Mouse (Mus musculus): ENCODE results near the gene Ccdc155. TPM values are rescaled to one million over a fixed set of nuclear protein-coding genes. Genes with fewer than 3 reads are reported as not detected.
A peak's percentile ranks its signal among the peaks of the same experiment; 100 is the strongest.
"Not testable (repeated sequence)": the region's sequence is repeated elsewhere in the genome, so short reads cannot be mapped to it uniquely, and the experiment has no call there.

The Ccdc155 gene
- polyA plus RNA-seq, 1 experiment from 2014 or later = 1.7 TPM

- H3K9ac ChIP-seq (replicated peaks) = 0 out of 2 replicates have a peak overlapping the region, but pooled peaks have one; percentile 37
- peaks cover 14% of the 10 kb centered on the region for H3K9me3 ChIP-seq
- no peaks in the 10 kb centered on the region for H3K36me3 ChIP-seq
- no peak overlapping the region for H3K4me2 ChIP-seq
- H3K27me3 ChIP-seq = peaks cover 97% of the 10 kb centered on the region
- no peak for ATAC-seq (ENCODE audit: insufficient number of reproducible peaks, insufficient read depth, low FRiP score, low TSS enrichment, low read depth)
- H3K27ac ChIP-seq = no peak overlapping the region
- H3K4me1 ChIP-seq (replicated peaks) = peaks cover 16% of the 10 kb centered on the region
- H3K4me3 ChIP-seq (replicated peaks) = peak overlapping the region; percentile 29; the same call in 1 of the 2 replicates
- WGBS = 4% methylated on average over 13 of the region's 13 CpGs
Measured at GRCm38 (mm10) chr7:45175398-45175797, 29.3 kb downstream of the Ccdc155 start.

- no peak overlapping the region for H3K27ac ChIP-seq
- no peaks in the 10 kb centered on the region for H3K36me3 ChIP-seq
- H3K27me3 ChIP-seq = peaks cover 97% of the 10 kb centered on the region
- ATAC-seq (ENCODE audit: insufficient number of reproducible peaks, insufficient read depth, low FRiP score, low TSS enrichment, low read depth) = no peak
- peaks cover 21% of the 10 kb centered on the region for H3K9me3 ChIP-seq
- WGBS = 4% methylated on average over 28 of the region's 29 CpGs
- no peak overlapping the region for H3K9ac ChIP-seq (replicated peaks)
- peak overlapping the region; percentile 17 for H3K4me3 ChIP-seq (replicated peaks)
- peaks cover 16% of the 10 kb centered on the region for H3K4me1 ChIP-seq (replicated peaks)
- peak overlapping the region; percentile 30 for H3K4me2 ChIP-seq
Measured at GRCm38 (mm10) chr7:45174567-45175280, 30.0 kb downstream of the Ccdc155 start.

GRCm38 (mm10) chr7:45173772-45174171, 30.9 kb downstream of the Ccdc155 start:
- peaks cover 97% of the 10 kb centered on the region for H3K27me3 ChIP-seq
- H3K4me3 ChIP-seq (replicated peaks); ATAC-seq (ENCODE audit: insufficient number of reproducible peaks, insufficient read depth, low FRiP score, low TSS enrichment, low read depth); H3K9ac ChIP-seq (replicated peaks); H3K36me3 ChIP-seq; H3K4me2 ChIP-seq; H3K27ac ChIP-seq: not testable (repeated sequence)
- 64% methylated on average over 1 of the region's 1 CpGs for WGBS
- H3K9me3 ChIP-seq = peaks cover 31% of the 10 kb centered on the region
- peaks cover 16% of the 10 kb centered on the region for H3K4me1 ChIP-seq (replicated peaks)

DNA sequence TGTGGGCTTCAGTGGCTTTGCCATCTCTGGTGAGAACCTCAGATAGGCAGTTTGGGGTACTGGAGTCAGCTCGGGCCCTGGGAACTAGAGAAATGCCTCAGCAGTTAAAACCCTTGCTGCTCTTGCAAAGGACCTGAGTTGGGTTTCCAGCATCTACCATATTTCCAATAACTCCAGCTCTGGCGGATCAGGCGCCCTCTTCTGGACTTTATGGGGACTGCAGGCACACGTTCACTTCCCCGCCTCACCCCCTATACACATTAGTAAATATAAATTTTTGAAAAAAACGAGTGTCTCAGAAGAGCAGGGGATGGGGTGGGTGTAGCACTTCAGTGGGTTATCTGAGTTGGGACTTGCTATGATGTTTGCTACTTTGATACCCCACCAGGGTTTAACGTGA, 31.7 kb downstream of the Ccdc155 start:
- 55% methylated on average over 7 of the region's 7 CpGs for WGBS
- ATAC-seq (ENCODE audit: insufficient number of reproducible peaks, insufficient read depth, low FRiP score, low TSS enrichment, low read depth) = no peak
- Histone ChIP-seq H3K27me3 (peaks cover 97% of the 10 kb centered on the region), H3K9ac (replicated peaks) (no peak overlapping the region), H3K36me3 (no peaks in the 10 kb centered on the region), H3K4me2 (no peak overlapping the region), H3K4me3 (replicated peaks) (no peak overlapping the region), H3K4me1 (replicated peaks) (peaks cover 16% of the 10 kb centered on the region), H3K9me3 (peaks cover 33% of the 10 kb centered on the region), H3K27ac (no peak overlapping the region)

GRCm38 (mm10) chr7:45169495-45169894, 35.2 kb downstream of the Ccdc155 start:
- Histone ChIP-seq H3K9me3 (peaks cover 36% of the 10 kb centered on the region), H3K27ac (no peak overlapping the region), H3K9ac (replicated peaks) (no peak overlapping the region), H3K4me1 (replicated peaks) (peaks cover under 1% of the 10 kb centered on the region; the same call in 1 of the 2 replicates), H3K4me3 (replicated peaks) (no peak overlapping the region), H3K4me2 (no peak overlapping the region), H3K36me3 (no peaks in the 10 kb centered on the region), H3K27me3 (peaks cover 97% of the 10 kb centered on the region)
- WGBS = 93% methylated on average over 3 of the region's 3 CpGs
- no peak for ATAC-seq (ENCODE audit: insufficient number of reproducible peaks, insufficient read depth, low FRiP score, low TSS enrichment, low read depth)

DNA sequence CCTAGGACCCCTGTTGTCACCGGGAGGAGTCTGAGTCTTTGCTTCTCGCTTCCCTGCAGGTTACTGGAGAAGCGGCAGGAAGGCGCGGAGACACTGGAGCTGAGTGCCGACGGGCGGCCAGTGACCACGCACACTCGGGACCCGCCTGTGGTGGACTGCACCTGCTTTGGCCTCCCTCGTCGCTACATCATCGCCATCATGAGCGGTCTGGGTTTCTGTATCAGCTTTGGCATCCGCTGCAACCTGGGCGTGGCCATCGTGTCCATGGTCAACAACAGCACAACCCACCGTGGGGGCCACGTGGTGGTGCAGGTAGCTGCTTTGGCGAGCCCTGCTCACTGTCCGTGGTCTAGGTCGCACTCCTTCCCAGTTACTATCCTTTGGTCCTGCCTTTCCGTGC, 36.0 kb downstream of the Ccdc155 start:
- H3K4me1 ChIP-seq (replicated peaks) = peaks cover 5% of the 10 kb centered on the region; the same call in 1 of the 2 replicates
- H3K27me3 ChIP-seq = peaks cover 98% of the 10 kb centered on the region
- no peak overlapping the region for H3K9ac ChIP-seq (replicated peaks)
- no peak overlapping the region for H3K27ac ChIP-seq
- H3K4me2 ChIP-seq = no peak overlapping the region
- 7% methylated on average over 24 of the region's 24 CpGs for WGBS
- 0 out of 2 replicates have a peak overlapping the region, but pooled peaks have one; percentile 9 for H3K4me3 ChIP-seq (replicated peaks)
- H3K36me3 ChIP-seq = no peaks in the 10 kb centered on the region
- ATAC-seq (ENCODE audit: insufficient number of reproducible peaks, insufficient read depth, low FRiP score, low TSS enrichment, low read depth) = no peak
- H3K9me3 ChIP-seq = peaks cover 36% of the 10 kb centered on the region

- H3K9ac ChIP-seq (replicated peaks) = no peak overlapping the region
- peaks cover 34% of the 10 kb centered on the region for H3K9me3 ChIP-seq
- ATAC-seq (ENCODE audit: insufficient number of reproducible peaks, insufficient read depth, low FRiP score, low TSS enrichment, low read depth) = no peak
- no peak overlapping the region for H3K4me3 ChIP-seq (replicated peaks)
- WGBS = 4% methylated on average over 19 of the region's 19 CpGs
- H3K4me1 ChIP-seq (replicated peaks) = peaks cover 5% of the 10 kb centered on the region; the same call in 1 of the 2 replicates
- H3K36me3 ChIP-seq = no peaks in the 10 kb centered on the region
- no peak overlapping the region for H3K27ac ChIP-seq
- no peak overlapping the region for H3K4me2 ChIP-seq
- peaks cover 100% of the 10 kb centered on the region for H3K27me3 ChIP-seq
Measured at GRCm38 (mm10) chr7:45167761-45168445, 36.8 kb downstream of the Ccdc155 start.

GRCm38 (mm10) chr7:45166950-45167401, 37.7 kb downstream of the Ccdc155 start:
- WGBS = 17% methylated on average over 10 of the region's 10 CpGs
- Histone ChIP-seq H3K4me3 (replicated peaks) (no peak overlapping the region), H3K36me3 (no peaks in the 10 kb centered on the region)

DNA sequence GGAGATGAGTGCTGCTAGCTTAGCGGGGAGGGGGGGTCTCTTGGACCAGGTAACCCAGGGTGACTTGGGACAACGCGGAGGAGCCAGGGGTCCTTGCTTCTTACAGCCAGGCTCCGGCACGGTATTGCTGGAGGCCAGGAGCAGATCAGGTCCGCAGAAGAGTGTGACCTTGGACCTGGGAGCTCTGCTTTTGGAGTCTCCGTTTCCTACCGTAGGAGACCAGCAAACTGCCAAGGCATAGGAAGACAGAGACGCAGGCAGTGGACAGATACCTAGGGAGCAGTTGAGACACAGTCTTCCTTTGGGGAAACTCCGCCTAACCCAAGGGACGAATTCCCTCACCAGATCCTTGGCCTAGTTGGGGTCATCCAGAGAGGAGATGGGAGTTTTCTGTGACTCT, 39.0 kb downstream of the Ccdc155 start:
- Histone ChIP-seq H3K27me3 (peaks cover 84% of the 10 kb centered on the region), H3K4me1 (replicated peaks) (peaks cover 15% of the 10 kb centered on the region; the same call in 1 of the 2 replicates), H3K4me3 (replicated peaks) (no peak overlapping the region), H3K36me3 (peaks cover 1% of the 10 kb centered on the region; the same call in 1 of the 2 replicates), H3K9ac (replicated peaks) (no peak overlapping the region), H3K27ac (no peak overlapping the region), H3K9me3 (peaks cover 25% of the 10 kb centered on the region), H3K4me2 (no peak overlapping the region)
- 42% methylated on average over 11 of the region's 11 CpGs for WGBS
- ATAC-seq (ENCODE audit: insufficient number of reproducible peaks, insufficient read depth, low FRiP score, low TSS enrichment, low read depth) = no peak

More at GRCm38 (mm10) chr7:45166950-45167401, 37.7 kb downstream of the Ccdc155 start:
- no peak overlapping the region for H3K9ac ChIP-seq (replicated peaks)
- H3K27ac ChIP-seq = no peak overlapping the region
- peaks cover 97% of the 10 kb centered on the region for H3K27me3 ChIP-seq
- no peak for ATAC-seq (ENCODE audit: insufficient number of reproducible peaks, insufficient read depth, low FRiP score, low TSS enrichment, low read depth)
- H3K9me3 ChIP-seq = peaks cover 30% of the 10 kb centered on the region
- peaks cover 11% of the 10 kb centered on the region; the same call in 1 of the 2 replicates for H3K4me1 ChIP-seq (replicated peaks)
- no peak overlapping the region for H3K4me2 ChIP-seq

DNA sequence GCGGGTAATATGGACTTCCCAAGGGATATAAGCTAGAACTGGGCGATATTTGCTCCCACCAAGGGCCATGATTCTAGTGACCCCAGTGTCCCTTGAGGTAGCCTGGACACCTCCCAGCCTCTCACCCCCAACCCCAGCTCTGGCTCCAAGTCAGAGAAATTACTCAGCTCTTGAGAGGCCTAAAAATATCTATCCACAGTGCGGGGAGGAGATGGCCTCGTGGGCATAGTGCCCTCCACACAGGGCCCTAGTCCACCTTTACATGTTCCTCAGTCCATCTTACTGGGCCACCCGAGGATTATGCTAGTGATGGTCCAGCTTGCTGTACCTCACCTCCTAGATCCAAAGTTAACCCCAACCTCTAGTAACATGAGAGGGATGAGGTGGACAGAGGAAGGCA, 39.9 kb downstream of the Ccdc155 start:
- Histone ChIP-seq H3K9me3 (peaks cover 16% of the 10 kb centered on the region), H3K27ac (no peak overlapping the region), H3K4me3 (replicated peaks) (no peak overlapping the region), H3K4me1 (replicated peaks) (peaks cover 15% of the 10 kb centered on the region; the same call in 1 of the 2 replicates), H3K36me3 (peaks cover 10% of the 10 kb centered on the region), H3K9ac (replicated peaks) (no peak overlapping the region), H3K27me3 (peaks cover 76% of the 10 kb centered on the region), H3K4me2 (no peak overlapping the region)
- ATAC-seq (ENCODE audit: insufficient number of reproducible peaks, insufficient read depth, low FRiP score, low TSS enrichment, low read depth) = no peak
- 66% methylated on average over 5 of the region's 5 CpGs for WGBS

All from limb, embryonic 12.5 days (tissue).